Comparison of ENCODE assay signal across 9 mouse cellular contexts in genomic region chr19:47016487-47016886, GRCm38 (mm10). TPM values are rescaled to one million over a fixed set of nuclear protein-coding genes. Genes with fewer than 3 reads are reported as not detected.
DNase-seq lines count a peak whose midpoint lies in the region; ATAC-seq lines count a peak whose summit lies in the region.
"Had no signal": no experiment of that assay in that cellular context is flagged by ENCODE, and none has a peak within 500 bp of the region (broad histone marks: within the 10 kb centered on the region; RNA-seq: fewer than 3 reads in every experiment).

No protein-coding gene starts in this region.

- no peak overlapping the region for H3K4me2 ChIP-seq in kidney, embryonic 14.5 days (replicated peaks; ENCODE audit: low read depth, low read length)
- H3K4me2 ChIP-seq in hindbrain, embryonic 15.5 days: peak overlapping the region; percentile 78
- H3K4me2 ChIP-seq: limb, embryonic 15.5 days had no signal

- H3K27me3 ChIP-seq in kidney, embryonic 14.5 days (ENCODE audit: control insufficient read depth, insufficient read depth, low read length): peaks cover 53% of the 10 kb centered on the region
- H3K27me3 ChIP-seq in forebrain, embryonic 10.5 days (ENCODE audit: poor library complexity, severe bottlenecking): peaks cover 71% of the 10 kb centered on the region
- H3K27me3 ChIP-seq in hindbrain, embryonic 15.5 days: no peaks in the 10 kb centered on the region

- no peak overlapping the region for H3K27ac ChIP-seq in kidney, embryonic 14.5 days (ENCODE audit: low read depth, low read length)
- H3K27ac ChIP-seq in forebrain, embryonic 10.5 days: no peak overlapping the region
- H3K27ac ChIP-seq in hindbrain, embryonic 15.5 days (replicated peaks): peak overlapping the region; percentile 97
- H3K27ac ChIP-seq: limb, embryonic 15.5 days had no signal

- H3K4me3 ChIP-seq in kidney, embryonic 14.5 days (ENCODE audit: low read length): no peak overlapping the region
- H3K4me3 ChIP-seq in forebrain, embryonic 10.5 days: peak overlapping the region; percentile 57; the same call in 1 of the 2 replicates
- peak overlapping the region; percentile 74 for H3K4me3 ChIP-seq in hindbrain, embryonic 15.5 days
- H3K4me3 ChIP-seq: limb, embryonic 15.5 days had no signal

- H3K36me3 ChIP-seq in kidney, embryonic 14.5 days (ENCODE audit: control insufficient read depth, insufficient read depth, low read length): no peaks in the 10 kb centered on the region
- H3K36me3 ChIP-seq in forebrain, embryonic 10.5 days (replicated peaks): no peaks in the 10 kb centered on the region
- peaks cover 12% of the 10 kb centered on the region for H3K36me3 ChIP-seq in hindbrain, embryonic 15.5 days
- H3K36me3 ChIP-seq: limb, embryonic 15.5 days had no signal

- DNase-seq in kidney, adult 11 months: peak; percentile 54
- peak; percentile 69 to 90 for DNase-seq in adrenal gland, adult (ENCODE audit: inconsistent age in 2 of 2, low spot score in 1 of 2)
- peak; percentile 83 for DNase-seq in forebrain, embryonic 10.5 days (ENCODE audit: extremely low spot score, low spot score)
- DNase-seq in lung, postnatal 25 days (ENCODE audit: low spot score): peak; percentile 74
- peak; percentile 85 for DNase-seq in retina, postnatal 1 day

- ATAC-seq in kidney, embryonic 14.5 days (ENCODE audit: low FRiP score, low TSS enrichment): no peak
- ATAC-seq in hindbrain, embryonic 15.5 days (ENCODE audit: low FRiP score, low read depth): no peak
- no peak for ATAC-seq in erythroblast, adult 5-6 weeks (replicated peaks; ENCODE audit: low FRiP score, poor library complexity, severe bottlenecking)

- H3K9me3 ChIP-seq in kidney, embryonic 14.5 days (ENCODE audit: control insufficient read depth, low read length): no peaks in the 10 kb centered on the region
- H3K9me3 ChIP-seq in forebrain, embryonic 10.5 days: no peaks in the 10 kb centered on the region
- no peaks in the 10 kb centered on the region for H3K9me3 ChIP-seq in hindbrain, embryonic 15.5 days
- H3K9me3 ChIP-seq: limb, embryonic 15.5 days had no signal

- peaks cover 9% of the 10 kb centered on the region for H3K4me1 ChIP-seq in kidney, embryonic 14.5 days (ENCODE audit: control insufficient read depth, insufficient read depth, low read length)
- H3K4me1 ChIP-seq in forebrain, embryonic 10.5 days: peaks cover 51% of the 10 kb centered on the region
- peaks cover 35% of the 10 kb centered on the region for H3K4me1 ChIP-seq in hindbrain, embryonic 15.5 days (replicated peaks)

- no peak overlapping the region for H3K9ac ChIP-seq in kidney, embryonic 14.5 days (ENCODE audit: low read depth, low read length)
- H3K9ac ChIP-seq in hindbrain, embryonic 15.5 days: peak overlapping the region; percentile 90
- H3K9ac ChIP-seq: limb, embryonic 15.5 days had no signal

- WGBS in kidney, embryonic 14.5 days: under 1% methylated on average over 15 of the region's 15 CpGs
- under 1% methylated on average over 14 of the region's 15 CpGs for WGBS in forebrain, embryonic 10.5 days
- WGBS in hindbrain, embryonic 15.5 days: 0% methylated on average over 15 of the region's 15 CpGs

RNA-seq across cellular contexts. Expression of gene Nt5c2, which starts 1.5 kb away (rescaled TPM):
- 61.5 and 80.2 TPM in 2 replicates for polyA plus RNA-seq in kidney, embryonic 14.5 days (2014; fragmentation: Nextera tagmentation; extraction: Ambion mirVana)
- 70.5 and 71.1 TPM in 2 replicates for polyA plus RNA-seq in forebrain, embryonic 10.5 days (2016; fragmentation: Nextera tagmentation; extraction: Ambion mirVana)
- polyA plus RNA-seq in hindbrain, embryonic 15.5 days (2015; fragmentation: Nextera tagmentation; extraction: Ambion mirVana): 74.1 and 81.2 TPM in 2 replicates
- total RNA-seq in erythroblast, adult 5-6 weeks (2015; ENCODE audit: low replicate concordance): 20.2 and 22.4 TPM in 2 replicates
- total RNA-seq in erythroblast, adult 5-6 weeks (2017; ENCODE audit: low replicate concordance): 20.9 and 22.4 TPM in 2 replicates

RNA-seq across cellular contexts. Expression of gene Ina, which starts 2.0 kb away (rescaled TPM):
- 0.31 and 0.41 TPM in 2 replicates for polyA plus RNA-seq in kidney, embryonic 14.5 days (2014; fragmentation: Nextera tagmentation; extraction: Ambion mirVana)
- polyA plus RNA-seq in forebrain, embryonic 10.5 days (2016; fragmentation: Nextera tagmentation; extraction: Ambion mirVana): 9.1 and 15.8 TPM in 2 replicates
- 526 and 612 TPM in 2 replicates for polyA plus RNA-seq in hindbrain, embryonic 15.5 days (2015; fragmentation: Nextera tagmentation; extraction: Ambion mirVana)
- not detected in 2 replicates for total RNA-seq in erythroblast, adult 5-6 weeks (2015; ENCODE audit: low replicate concordance)
- not detected in 2 replicates for total RNA-seq in erythroblast, adult 5-6 weeks (2017; ENCODE audit: low replicate concordance)

RNA-seq across cellular contexts. Expression of gene Pcgf6, which starts 34.2 kb away (rescaled TPM):
- 36.4 and 37.1 TPM in 2 replicates for polyA plus RNA-seq in kidney, embryonic 14.5 days (2014; fragmentation: Nextera tagmentation; extraction: Ambion mirVana)
- 35.6 and 36.7 TPM in 2 replicates for polyA plus RNA-seq in forebrain, embryonic 10.5 days (2016; fragmentation: Nextera tagmentation; extraction: Ambion mirVana)
- 29.3 and 33.4 TPM in 2 replicates for polyA plus RNA-seq in hindbrain, embryonic 15.5 days (2015; fragmentation: Nextera tagmentation; extraction: Ambion mirVana)
- total RNA-seq in erythroblast, adult 5-6 weeks (2015; ENCODE audit: low replicate concordance): 6.1 and 9.2 TPM in 2 replicates
- 1.9 and 2.5 TPM in 2 replicates for total RNA-seq in erythroblast, adult 5-6 weeks (2017; ENCODE audit: low replicate concordance)

RNA-seq across cellular contexts. Expression of gene Taf5, which starts 51.1 kb away (rescaled TPM):
- 9.6 and 10.6 TPM in 2 replicates for polyA plus RNA-seq in kidney, embryonic 14.5 days (2014; fragmentation: Nextera tagmentation; extraction: Ambion mirVana)
- polyA plus RNA-seq in forebrain, embryonic 10.5 days (2016; fragmentation: Nextera tagmentation; extraction: Ambion mirVana): 7.4 and 7.5 TPM in 2 replicates
- 5.8 and 5.9 TPM in 2 replicates for polyA plus RNA-seq in hindbrain, embryonic 15.5 days (2015; fragmentation: Nextera tagmentation; extraction: Ambion mirVana)
- 2.1 and 5.2 TPM in 2 replicates for total RNA-seq in erythroblast, adult 5-6 weeks (2015; ENCODE audit: low replicate concordance)
- total RNA-seq in erythroblast, adult 5-6 weeks (2017; ENCODE audit: low replicate concordance): 11.7 and 13.9 TPM in 2 replicates

Comparison
In these comparisons a context has a peak if more than half of its experiments do, and no peak if none do; other contexts are left out.
1. RNA of gene Ina, which starts 2.0 kb away (polyA plus RNA-seq): 526 to 612 TPM in hindbrain, embryonic 15.5 days; 9.1 to 15.8 TPM in forebrain, embryonic 10.5 days and 0.31 to 0.41 TPM in kidney, embryonic 14.5 days; every median in the first group is over 10 times any median in the second.
2. Peak in every context shown above with its lines, with median percentiles within 50 percentile points of each other: DNase-seq.